Mouse (Mus musculus) limb, embryonic 12.5 days (tissue): ENCODE results near the gene Zfp101. TPM values are rescaled to one million over a fixed set of nuclear protein-coding genes. Genes with fewer than 3 reads are reported as not detected.

ENCODE experiments used
- polyA plus RNA-seq: library from polyadenylated mRNA; unstranded; fragments of >200 nt; fragmentation: Nextera tagmentation; extraction: Ambion mirVana; gene quantifications from 2 replicates; pipeline ENCODE4 v1.2.1, GENCODE M21; 2016

Zfp101 gene
- polyA plus RNA-seq, 1 experiment from 2014 or later, result 27.0 TPM

Other genes starting within 250 kb of the Zfp101 start
- not detected in 2 replicates for gene Olfr55, start 226.2 kb downstream of the Zfp101 start, polyA plus RNA-seq
- gene Olfr239, start 203.3 kb downstream of the Zfp101 start, polyA plus RNA-seq, result not detected in 2 replicates
- gene Olfr1564, start 173.0 kb downstream of the Zfp101 start, polyA plus RNA-seq, result not detected in 2 replicates
- 19.5 and 20.3 TPM in 2 replicates for gene Zfp955a, start 139.5 kb downstream of the Zfp101 start, polyA plus RNA-seq
- 0.04 TPM in 1 of 2 replicates, not detected in the other for gene Olfr63, start 130.0 kb downstream of the Zfp101 start, polyA plus RNA-seq
- 13.4 and 14.1 TPM in 2 replicates for gene Zfp955b, start 105.1 kb downstream of the Zfp101 start, polyA plus RNA-seq
- 11.4 and 13.2 TPM in 2 replicates for gene Zfp81, start 35.8 kb downstream of the Zfp101 start, polyA plus RNA-seq
- gene Actl9, start 38.3 kb upstream of the Zfp101 start, polyA plus RNA-seq, result not detected in 2 replicates
- 107 and 125 TPM in 2 replicates for gene Adamts10, start 129.6 kb upstream of the Zfp101 start, polyA plus RNA-seq
- 1.9 and 2.3 TPM in 2 replicates for gene Myo1f, start 161.1 kb upstream of the Zfp101 start, polyA plus RNA-seq
- gene Zfp414, start 234.4 kb upstream of the Zfp101 start, polyA plus RNA-seq, result 40.1 and 40.7 TPM in 2 replicates
- 0.55 and 0.56 TPM in 2 replicates for gene Pram1, start 243.4 kb upstream of the Zfp101 start, polyA plus RNA-seq